Mouse (Mus musculus): ENCODE measurements at regions not wholly inside any gene's neighbourhood (a gene's known extent, or its start where the extent isn't known, plus 50 kb on each side); places are given as distances from the start of the nearest gene placed in this dataset.

DNA sequence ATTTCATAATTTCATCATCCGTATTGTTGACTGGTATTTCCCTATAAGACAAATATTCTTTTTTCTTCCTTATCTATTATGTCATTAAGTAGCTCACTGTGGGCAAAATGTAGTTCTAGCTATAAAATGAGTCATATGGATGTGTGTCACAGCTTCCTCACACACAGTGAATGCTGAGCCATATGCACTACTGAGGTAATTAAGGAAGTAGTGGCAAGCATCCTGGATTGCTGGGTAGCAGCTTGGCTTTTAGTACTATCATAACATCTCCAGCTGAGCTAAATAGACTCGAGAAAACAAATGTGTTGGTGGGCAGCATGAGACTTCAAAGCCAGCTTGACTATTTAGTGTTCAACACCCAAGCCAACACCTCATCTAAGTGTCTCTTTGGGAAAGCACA is 857.7 kb downstream of the Pla2g4a start:
- TF ChIP-seq ZC3H11A (IDR thresholded peaks at IDR 0.05; ENCODE audit: low read depth, low read length) (no peak), CTCF (conservative IDR thresholded peaks at IDR 0.05 in 1 of 2, IDR thresholded peaks at IDR 0.05 in 1 of 2; ENCODE audit: low read depth in 2 of 2, low read length in 2 of 2) (no peak), POLR2A (IDR thresholded peaks at IDR 0.05; ENCODE audit: low read depth, low read length) (no peak), CHD2 (IDR thresholded peaks at IDR 0.05; ENCODE audit: low read length) (no peak), EP300 (IDR thresholded peaks at IDR 0.05; ENCODE audit: low read length) (no peak), HCFC1 (IDR thresholded peaks at IDR 0.05; ENCODE audit: low read depth, low read length) (no peak), E2F4 (IDR thresholded peaks at IDR 0.05; ENCODE audit: insufficient replicate concordance, low read depth, low read length) (no peak), ZMIZ1 (IDR thresholded peaks at IDR 0.05; ENCODE audit: low read depth, low read length) (no peak), TCF12 (IDR thresholded peaks at IDR 0.05; ENCODE audit: low read depth, low read length) (no peak), KAT2A (IDR thresholded peaks at IDR 0.05; ENCODE audit: insufficient replicate concordance, low read length) (no peak), POLR2AphosphoS2 (IDR thresholded peaks at IDR 0.05; ENCODE audit: low read depth, low read length) (no peak)
